Mouse (Mus musculus) lung, postnatal 0 days (tissue): ENCODE measurements around the gene Pif1. TPM values are rescaled to one million over a fixed set of nuclear protein-coding genes. Genes with fewer than 3 reads are reported as not detected.

ENCODE experiments used
- ATAC-seq: fragments of 200-750 bp; cut with Nextera tagmentation; 2 replicates; pipeline ENCODE4 v1.8.0; 2017; ENCODE audit warnings: moderate library complexity
- DNase-seq: peaks from one replicate; pipeline ENCODE4 v3.0.0-alpha.2; 2016; ENCODE audit warnings: low spot score
- H3K27ac ChIP-seq: fragments of 300-500 bp; sonication (generic); 2 replicates; pipeline ENCODE4 v1.5.1; 2014; ENCODE audit warnings: antibody characterized with exemption, mild to moderate bottlenecking, low read length, mixed read lengths
- H3K27me3 ChIP-seq: fragments of 300-500 bp; sonication (generic); replicated peaks from 2 replicates; pipeline ENCODE4 v1.6.1; 2014; ENCODE audit warnings: low read length, mixed read lengths; ENCODE audit not compliant: insufficient read depth
- H3K36me3 ChIP-seq: fragments of 300-500 bp; sonication (generic); 2 replicates; pipeline ENCODE4 v1.6.1; 2014; ENCODE audit warnings: low read length, mixed read lengths; ENCODE audit not compliant: insufficient read depth
- H3K4me1 ChIP-seq: fragments of 300-500 bp; sonication (generic); 2 replicates; pipeline ENCODE4 v1.6.1; 2014; ENCODE audit warnings: antibody characterized with exemption, low read depth, low read length, mixed read lengths; ENCODE audit not compliant: insufficient read depth
- H3K4me2 ChIP-seq: fragments of 300-500 bp; sonication (generic); replicated peaks from 2 replicates; pipeline ENCODE4 v1.6.1; 2014; ENCODE audit warnings: low read depth, mild to moderate bottlenecking, low read length, moderate library complexity, mixed read lengths
- H3K4me3 ChIP-seq: fragments of 300-500 bp; sonication (generic); 2 replicates; pipeline ENCODE4 v1.5.1; 2014; ENCODE audit warnings: low read depth, low read length
- H3K9ac ChIP-seq: fragments of 300-500 bp; sonication (generic); replicated peaks from 2 replicates; pipeline ENCODE4 v1.6.1; 2014; ENCODE audit warnings: low read depth, mild to moderate bottlenecking
- H3K9me3 ChIP-seq: fragments of 300-500 bp; sonication (generic); 2 replicates; pipeline ENCODE4 v1.6.1; 2016; ENCODE audit warnings: low read length, mixed read lengths
- CTCF ChIP-seq: IDR thresholded peaks from 2 replicates; pipeline ENCODE4 v1.5.1; 2016; ENCODE audit warnings: antibody characterized with exemption, mild to moderate bottlenecking
- EP300 ChIP-seq: IDR thresholded peaks from 2 replicates; pipeline ENCODE4 v1.6.1; 2016; ENCODE audit warnings: antibody characterized with exemption, mild to moderate bottlenecking, control low read depth
- WGBS: fragments of 180-500 bp; shearing (Covaris S2); extraction: QIAGEN DNeasy Blood & Tissue Kit; methylation state at CpG from one replicate; pipeline ENCODE4 v1.1.7; 2014; 5-methylcytosine and 5-hydroxymethylcytosine counted together
- polyA plus RNA-seq: library from polyadenylated mRNA; unstranded; fragments of >200 nt; fragmentation: Nextera tagmentation; extraction: Ambion mirVana; gene quantifications from 2 replicates; pipeline ENCODE4 v1.2.1, GENCODE M21; 2015

Gene Pif1
- polyA plus RNA-seq, 1 experiment from 2014 or later = 0.87 TPM

- 89% methylated on average over 5 of the region's 5 CpGs for WGBS
- DNase-seq = no peak
- H3K9ac ChIP-seq = no peak overlapping the region
- no peaks in the 10 kb centered on the region for H3K9me3 ChIP-seq
- TF ChIP-seq EP300 = no peak
- no peak for TF ChIP-seq CTCF
- peaks cover 10% of the 10 kb centered on the region; the same call in 1 of the 2 replicates for H3K4me1 ChIP-seq
- H3K27me3 ChIP-seq = no peaks in the 10 kb centered on the region
- no peak for ATAC-seq
- no peak overlapping the region for H3K4me3 ChIP-seq
- no peak overlapping the region for H3K4me2 ChIP-seq
- peaks cover 13% of the 10 kb centered on the region; the same call in 1 of the 2 replicates for H3K36me3 ChIP-seq
- no peak overlapping the region for H3K27ac ChIP-seq
Measured at GRCm38 (mm10) chr9:65563073-65563472, 23.9 kb upstream of the Pif1 start.

DNA sequence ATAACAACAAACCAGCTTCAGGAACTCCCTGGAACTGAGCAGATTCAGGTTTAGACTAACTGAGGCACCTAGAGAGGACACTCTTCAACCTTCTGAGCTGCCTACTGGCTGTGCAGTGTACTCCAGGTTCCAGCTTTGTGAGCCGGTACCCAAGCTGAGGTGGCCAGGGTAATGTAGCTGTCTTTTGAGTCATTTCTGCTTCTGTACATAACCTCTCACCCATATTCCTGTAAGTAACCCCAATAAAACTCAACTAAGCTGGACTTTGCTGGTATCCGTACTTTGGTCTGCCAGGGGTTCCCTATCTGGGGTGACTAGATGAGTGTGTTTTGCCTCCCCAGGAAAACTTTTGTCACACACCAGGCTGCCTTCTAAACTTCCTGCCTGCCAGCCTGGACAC is 22.3 kb upstream of the Pif1 start:
- H3K4me3 ChIP-seq = no peak overlapping the region
- H3K27ac ChIP-seq = no peak overlapping the region
- H3K9ac ChIP-seq = no peak overlapping the region
- TF ChIP-seq EP300 (no peak), CTCF (no peak)
- H3K4me1 ChIP-seq = peaks cover 10% of the 10 kb centered on the region; the same call in 1 of the 2 replicates
- H3K36me3 ChIP-seq = 0 out of 2 replicates have a peak, but pooled peaks cover 6% of the 10 kb centered on the region
- WGBS = 92% methylated on average over 2 of the region's 2 CpGs
- no peaks in the 10 kb centered on the region for H3K27me3 ChIP-seq
- H3K4me2 ChIP-seq = no peak overlapping the region
- DNase-seq (no peak), ATAC-seq (no peak)
- no peaks in the 10 kb centered on the region for H3K9me3 ChIP-seq

DNA sequence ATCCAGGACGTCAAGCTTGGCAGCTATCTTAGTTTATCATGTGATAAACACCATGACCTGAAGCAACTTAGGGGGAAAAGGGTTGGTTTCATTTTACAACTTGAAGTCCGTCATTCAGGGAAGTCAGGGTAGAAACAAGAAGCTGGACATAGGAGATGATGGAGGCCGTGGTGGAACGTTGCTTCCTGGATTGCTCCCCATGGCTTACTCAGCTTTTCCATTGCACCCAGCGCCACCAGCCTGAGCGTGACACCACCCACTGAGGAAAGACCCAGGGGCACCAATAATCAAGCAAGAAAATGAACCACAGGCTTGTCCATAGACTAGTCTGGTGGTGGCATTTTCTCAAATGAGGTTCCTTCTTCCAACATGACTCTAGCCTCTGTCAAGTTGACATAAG is 18.2 kb upstream of the Pif1 start:
- DNase-seq = no peak
- WGBS = 74% methylated on average over 6 of the region's 6 CpGs
- ATAC-seq = no peak
- no peak overlapping the region for H3K4me2 ChIP-seq
- H3K27ac ChIP-seq = peak overlapping the region; percentile 73
- no peaks in the 10 kb centered on the region for H3K9me3 ChIP-seq
- H3K27me3 ChIP-seq = no peaks in the 10 kb centered on the region
- no peak overlapping the region for H3K4me3 ChIP-seq
- no peaks in the 10 kb centered on the region for H3K4me1 ChIP-seq
- H3K36me3 ChIP-seq = peaks cover 9% of the 10 kb centered on the region; the same call in 1 of the 2 replicates
- no peak overlapping the region for H3K9ac ChIP-seq
- TF ChIP-seq CTCF (no peak), EP300 (no peak)

DNA sequence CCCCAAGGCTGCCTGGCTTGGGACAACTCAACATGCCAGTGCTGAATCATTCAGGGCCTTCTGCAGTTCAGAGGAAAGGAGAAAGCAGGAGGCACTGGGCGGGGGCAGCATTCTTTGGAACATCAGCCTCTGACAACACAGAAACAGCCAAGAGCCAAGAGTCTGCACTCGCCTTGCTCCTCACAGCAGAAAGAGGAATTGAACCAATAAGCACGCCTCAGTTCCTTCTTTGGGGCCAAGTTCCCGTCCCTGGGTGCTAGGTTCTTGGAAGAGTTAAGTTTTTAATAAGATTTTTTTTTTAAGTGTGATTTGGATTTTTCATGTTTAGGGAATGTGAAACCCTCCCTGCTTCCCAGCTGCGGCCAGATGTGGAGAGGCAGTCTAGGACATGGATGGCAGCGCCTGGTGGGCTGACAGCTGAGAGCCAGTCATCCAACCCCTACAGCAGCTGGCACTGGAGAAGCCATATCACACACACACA is 17.4 kb upstream of the Pif1 start:
- Histone ChIP-seq H3K4me1 (no peaks in the 10 kb centered on the region), H3K4me2 (no peak overlapping the region), H3K9ac (no peak overlapping the region), H3K4me3 (no peak overlapping the region), H3K36me3 (peaks cover 9% of the 10 kb centered on the region; the same call in 1 of the 2 replicates), H3K27ac (peak overlapping the region; percentile 73), H3K9me3 (no peaks in the 10 kb centered on the region), H3K27me3 (no peaks in the 10 kb centered on the region)
- WGBS = 47% methylated on average over 6 of the region's 6 CpGs
- peak; percentile 89 for DNase-seq
- TF ChIP-seq CTCF = no peak
- TF ChIP-seq EP300 = peak; percentile 51
- ATAC-seq = peak; percentile 90

DNA sequence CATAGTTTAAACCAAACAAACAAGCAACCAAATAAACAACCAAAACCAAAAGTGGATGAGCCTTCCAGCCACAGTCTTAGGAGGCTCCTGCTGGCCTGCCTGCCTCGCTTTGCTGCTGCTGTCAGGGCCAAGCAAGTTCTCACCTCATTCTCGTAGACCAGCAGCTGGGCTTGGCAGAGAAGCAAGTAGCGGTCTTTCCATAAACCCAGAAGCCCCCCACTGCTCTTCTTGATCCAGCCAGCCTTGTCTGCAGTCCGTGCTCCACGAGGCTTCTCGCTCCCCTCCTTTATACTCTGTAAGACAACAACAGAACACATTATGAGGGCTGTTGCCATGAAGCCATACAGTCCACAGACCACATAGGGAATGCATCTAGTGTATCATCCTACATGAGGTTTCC is 14.1 kb upstream of the Pif1 start:
- Histone ChIP-seq H3K9me3 (no peaks in the 10 kb centered on the region), H3K27me3 (no peaks in the 10 kb centered on the region), H3K4me3 (no peak overlapping the region), H3K4me1 (peaks cover 7% of the 10 kb centered on the region), H3K9ac (no peak overlapping the region), H3K36me3 (peaks cover 9% of the 10 kb centered on the region; the same call in 1 of the 2 replicates), H3K4me2 (no peak overlapping the region), H3K27ac (no peak overlapping the region)
- DNase-seq = peak; percentile 51
- TF ChIP-seq CTCF = no peak
- no peak for TF ChIP-seq EP300
- ATAC-seq = no peak
- 61% methylated on average over 6 of the region's 6 CpGs for WGBS

- H3K36me3 ChIP-seq = peaks cover 9% of the 10 kb centered on the region; the same call in 1 of the 2 replicates
- H3K27ac ChIP-seq = no peak overlapping the region
- H3K9me3 ChIP-seq = no peaks in the 10 kb centered on the region
- ATAC-seq (no peak), DNase-seq (no peak)
- H3K9ac ChIP-seq = no peak overlapping the region
- no peaks in the 10 kb centered on the region for H3K27me3 ChIP-seq
- H3K4me3 ChIP-seq = no peak overlapping the region
- 80% methylated on average over 11 of the region's 11 CpGs for WGBS
- H3K4me2 ChIP-seq = no peak overlapping the region
- TF ChIP-seq EP300 (no peak), CTCF (no peak)
- H3K4me1 ChIP-seq = peaks cover 7% of the 10 kb centered on the region
Measured at GRCm38 (mm10) chr9:65574513-65575392, 12.2 kb upstream of the Pif1 start.
